18 mouse cellular contexts compared by ENCODE assay signal in genomic region chr10:54119303-54119702, GRCm38 (mm10). TPM values are rescaled to one million over a fixed set of nuclear protein-coding genes. Genes with fewer than 3 reads are reported as not detected.
DNase-seq lines count a peak whose midpoint lies in the region; ATAC-seq and TF ChIP-seq lines count a peak whose summit lies in the region.
"Had no signal": no experiment of that assay in that cellular context is flagged by ENCODE, and none has a peak within 500 bp of the region (broad histone marks: within the 10 kb centered on the region; RNA-seq: fewer than 3 reads in every experiment).

No protein-coding gene starts in this region.

- H3K79me2 ChIP-seq in heart, adult 2 months (replicated peaks; ENCODE audit: control insufficient read depth, insufficient read depth, low read length), result no peaks in the 10 kb centered on the region

- peak; percentile 71 for ATAC-seq in common myeloid progenitor, adult 5-6 weeks (replicated peaks; ENCODE audit: low read depth, poor library complexity, severe bottlenecking)
- peak; percentile 81 for ATAC-seq in neutrophil, adult 5-6 weeks (ENCODE audit: extremely low read depth, insufficient number of reproducible peaks, low FRiP score, poor library complexity, severe bottlenecking)
- ATAC-seq in forebrain, embryonic 16.5 days, result no peak

- H3K36me3 ChIP-seq in heart, adult 2 months (ENCODE audit: control insufficient read depth, insufficient read depth, low read length), result no peaks in the 10 kb centered on the region
- H3K36me3 ChIP-seq in forebrain, embryonic 16.5 days (ENCODE audit: control insufficient read depth, insufficient read depth), result no peaks in the 10 kb centered on the region
- H3K36me3 ChIP-seq: hindbrain, embryonic 15.5 days; neural tube, embryonic 15.5 days had no signal

- H3K27ac ChIP-seq in heart, adult 2 months, result peak overlapping the region; percentile 31; the same call in 1 of the 2 replicates
- H3K27ac ChIP-seq in forebrain, embryonic 16.5 days (ENCODE audit: low read length), result no peak overlapping the region
- H3K27ac ChIP-seq: hindbrain, embryonic 15.5 days; neural tube, embryonic 15.5 days had no signal

- TF ChIP-seq EP300 in heart, adult 2 months (IDR thresholded peaks at IDR 0.05; ENCODE audit: insufficient read depth, low read depth, low read length), result no peak

- TF ChIP-seq CTCF in heart, adult 2 months (IDR thresholded peaks at IDR 0.05), result no peak
- no peak for TF ChIP-seq CTCF in lung, adult 2 months (IDR thresholded peaks at IDR 0.05; ENCODE audit: insufficient read depth, low read length)

- 70% methylated on average over 2 of the region's 2 CpGs for WGBS in heart, adult 2 months
- WGBS in lung, adult 2 months, result 65% methylated on average over 2 of the region's 2 CpGs
- 92% methylated on average over 2 of the region's 2 CpGs for WGBS in forebrain, embryonic 16.5 days

- H3K9me3 ChIP-seq in forebrain, embryonic 16.5 days (ENCODE audit: control insufficient read depth, low read length), result no peaks in the 10 kb centered on the region
- H3K9me3 ChIP-seq: hindbrain, embryonic 15.5 days; neural tube, embryonic 15.5 days had no signal

- 0 out of 2 replicates have a peak, but pooled peaks cover 2% of the 10 kb centered on the region for H3K4me1 ChIP-seq in heart, adult 2 months (ENCODE audit: control insufficient read depth, insufficient read depth, low read length)
- H3K4me1 ChIP-seq in lung, adult 2 months (ENCODE audit: control insufficient read depth, insufficient read depth, low read length), result no peaks in the 10 kb centered on the region; the same call in 1 of the 2 replicates
- H3K4me1 ChIP-seq in forebrain, embryonic 16.5 days (replicated peaks; ENCODE audit: control insufficient read depth, insufficient read depth, low read length), result no peaks in the 10 kb centered on the region
- H3K4me1 ChIP-seq: hindbrain, embryonic 15.5 days; neural tube, embryonic 15.5 days had no signal

- no peak for TF ChIP-seq POLR2A in heart, adult 2 months (IDR thresholded peaks at IDR 0.05; ENCODE audit: insufficient read depth, low read depth, low read length)
- TF ChIP-seq POLR2A in lung, adult 2 months (IDR thresholded peaks at IDR 0.05; ENCODE audit: borderline replicate concordance, extremely low read depth, low read depth, low read length), result no peak

- intact Hi-C loops in heart, adult 2 months (cut with DNase I), result no loop called here

- no peak overlapping the region for H3K9ac ChIP-seq in heart, adult 2 months (ENCODE audit: low read depth, low read length)
- H3K9ac ChIP-seq in forebrain, embryonic 16.5 days (replicated peaks; ENCODE audit: low read depth, low read length), result no peak overlapping the region
- H3K9ac ChIP-seq: hindbrain, embryonic 15.5 days; neural tube, embryonic 15.5 days had no signal

- H3K27me3 ChIP-seq in heart, adult 2 months (ENCODE audit: control insufficient read depth, insufficient read depth, low read length), result no peaks in the 10 kb centered on the region
- no peaks in the 10 kb centered on the region for H3K27me3 ChIP-seq in forebrain, embryonic 16.5 days (replicated peaks; ENCODE audit: control insufficient read depth, insufficient read depth, low read length)
- H3K27me3 ChIP-seq: hindbrain, embryonic 15.5 days; neural tube, embryonic 15.5 days had no signal

- no peak overlapping the region for H3K4me2 ChIP-seq in forebrain, embryonic 16.5 days (ENCODE audit: low read length)
- H3K4me2 ChIP-seq: heart, embryonic 11.5 days; hindbrain, embryonic 15.5 days; neural tube, embryonic 15.5 days had no signal

- DNase-seq in heart, adult 2 months, result peak in 1 of 2 experiments; percentile 6
- no peak for DNase-seq in heart, adult 8-10 months (ENCODE audit: low spot score)
- peak; percentile 3 to 5 for DNase-seq in lung, adult 18-20 months
- DNase-seq in lung, adult 2 months, result no peak
- DNase-seq in urinary bladder, adult 18-20 months (ENCODE audit: low spot score in 2 of 2), result no peak
- DNase-seq: cerebellum, adult 11-12 months; embryo, embryonic 11 days; kidney, postnatal 14 days; midbrain, embryonic 14.5 days; right cerebral cortex, postnatal 25 days; thymus, adult 2 months had no signal

- no peak overlapping the region for H3K4me3 ChIP-seq in heart, adult 2 months
- H3K4me3 ChIP-seq in lung, adult 2 months (replicated peaks; ENCODE audit: extremely low read depth, low read depth, low read length), result no peak overlapping the region
- no peak overlapping the region for H3K4me3 ChIP-seq in forebrain, embryonic 16.5 days (replicated peaks; ENCODE audit: low read length)
- H3K4me3 ChIP-seq: erythroblast, embryonic 14.5 days; hindbrain, embryonic 15.5 days; neural tube, embryonic 15.5 days had no signal

RNA-seq across cellular contexts. Expression of gene Man1a, which starts 42.9 kb away (rescaled TPM):
- 10 to 100 TPM; 40.1 to 43.2 TPM for total RNA-seq in heart, adult 2 months (2021)
- polyA plus RNA-seq in heart, adult 2 months (2012; rRNA removed), result 6.9 and 14.6 TPM in 2 replicates
- total RNA-seq in heart, adult 8-10 months (2022), result 10 to 100 TPM; 34.3 to 41.0 (median 38.3) TPM
- polyA plus RNA-seq in lung, adult 2 months (2012; rRNA removed), result 13.2 and 15.1 TPM in 2 replicates
- total RNA-seq in common myeloid progenitor, adult 5-6 weeks (2017), result 58.4 and 66.4 TPM in 2 replicates
- 271 and 280 TPM in 2 replicates for total RNA-seq in neutrophil, adult 5-6 weeks (2017)
- 3.2 and 3.8 TPM in 2 replicates for polyA plus RNA-seq in forebrain, embryonic 16.5 days (2015; fragmentation: Nextera tagmentation; extraction: Ambion mirVana)

Comparison
In these comparisons a context has a peak if more than half of its experiments do, and no peak if none do; other contexts are left out.
1. DNase-seq: peak in lung, adult 18-20 months (2 of 2); none in heart, adult 8-10 months (single experiment), lung, adult 2 months (single experiment) and urinary bladder, adult 18-20 months (0 of 2).